Mouse (Mus musculus) CD4-positive helper T cell, adult 2 months (primary cell): ENCODE data around the gene Kpnb1.
A peak's percentile ranks its signal among the peaks of the same experiment; 100 is the strongest.

Experiments
- DNase-seq: peaks from one replicate; pipeline ENCODE4 v3.0.0-alpha.2; 2012; ENCODE audit warnings: low read depth, missing footprints, low spot score

The Kpnb1 gene

DNA sequence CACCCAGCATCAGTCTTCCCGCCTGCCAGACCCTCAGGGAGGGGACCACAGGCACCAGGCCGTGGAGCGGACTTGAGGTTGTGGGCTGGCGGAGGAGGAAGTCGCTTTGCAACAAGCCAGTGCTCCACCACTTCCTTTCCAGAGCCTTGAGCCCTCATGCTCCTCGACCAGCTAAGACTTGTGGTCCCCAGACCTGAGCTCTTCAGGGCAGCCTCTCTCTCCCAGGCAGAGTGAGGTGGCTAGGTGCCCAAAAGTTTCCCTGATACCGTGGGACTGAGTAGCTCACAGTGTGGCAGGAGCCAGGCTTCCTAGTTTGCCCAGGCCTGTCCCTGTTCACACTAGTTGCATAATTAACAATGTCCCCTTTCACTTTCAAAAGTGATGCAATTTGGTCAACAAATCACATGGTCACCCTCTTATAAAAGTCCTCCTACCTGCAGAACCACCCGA is 45.5 kb downstream of the Kpnb1 start:
- peak; percentile 67 for DNase-seq

GRCm38 (mm10) chr11:97140811-97141210 is 46.9 kb downstream of the Kpnb1 start:
- peak; percentile 83 for DNase-seq

GRCm38 (mm10) chr11:97139256-97139655 is 48.4 kb downstream of the Kpnb1 start:
- DNase-seq, result no peak

- no peak for DNase-seq
These were observed 49.0 kb downstream of the Kpnb1 start for GRCm38 (mm10) chr11:97138554-97139226.

DNA sequence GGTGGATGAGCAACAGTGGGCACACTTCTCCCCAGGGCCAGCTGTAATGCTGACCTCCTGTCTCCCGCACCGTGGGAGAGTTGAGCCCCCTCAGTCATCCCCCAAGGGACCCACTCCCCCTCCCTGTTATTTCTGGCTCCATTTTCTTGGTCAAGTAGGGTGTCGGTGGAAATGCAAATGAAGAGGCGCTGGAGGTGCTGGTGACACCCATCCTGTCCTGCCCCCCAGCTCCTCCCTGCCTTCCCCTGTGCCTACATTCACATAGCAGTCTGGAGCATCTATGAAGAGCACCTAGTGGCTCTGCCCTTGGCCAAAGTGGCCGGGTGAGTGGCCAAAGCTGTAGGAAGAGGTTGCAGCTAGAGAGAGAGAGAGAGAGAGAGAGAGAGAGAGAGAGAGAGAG is 54.4 kb downstream of the Kpnb1 start:
- DNase-seq, result peak; percentile 48

DNA sequence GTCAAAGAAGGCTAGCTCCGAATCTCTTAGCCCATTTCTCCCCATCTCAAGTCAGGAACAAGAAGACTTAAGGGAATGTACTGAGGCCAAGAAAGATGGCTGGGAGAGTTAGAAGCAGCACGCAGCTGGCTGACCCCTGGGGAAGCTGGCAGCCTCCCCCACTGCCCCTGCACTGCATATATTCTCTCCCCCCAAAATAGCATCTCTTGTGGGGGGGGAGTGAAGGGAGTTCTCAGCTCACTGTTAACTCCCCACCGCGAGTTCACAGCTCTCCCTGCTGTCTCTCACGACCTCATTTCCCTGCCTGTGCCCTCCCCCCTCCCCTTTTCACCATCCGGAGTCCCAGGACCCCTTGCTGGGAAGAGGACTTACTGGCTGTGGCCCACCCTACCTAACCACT is 55.5 kb downstream of the Kpnb1 start:
- DNase-seq, result no peak

- DNase-seq, result no peak
These were observed 56.0 kb downstream of the Kpnb1 start for GRCm38 (mm10) chr11:97131683-97132082.

DNA sequence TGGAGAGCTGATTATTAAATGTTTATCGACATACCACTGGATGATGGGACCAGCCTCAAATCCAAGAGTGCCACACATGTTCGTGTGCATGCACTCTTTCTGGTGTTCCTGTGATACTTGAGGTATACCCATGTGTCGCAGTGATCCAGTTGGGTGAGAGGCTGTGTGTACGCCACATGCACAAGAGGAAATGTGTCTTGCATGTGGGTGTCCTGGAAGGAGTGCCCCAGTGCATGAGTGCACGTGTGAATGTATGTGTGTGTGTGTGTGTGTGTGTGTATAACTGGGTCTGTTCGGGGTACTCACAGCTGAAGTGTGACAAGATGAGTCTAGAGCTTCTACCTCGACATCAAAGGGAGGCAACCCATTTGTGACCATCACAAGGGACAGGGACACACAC is 57.4 kb downstream of the Kpnb1 start:
- DNase-seq, result peak; percentile 50

GRCm38 (mm10) chr11:97128956-97129355 is 58.7 kb downstream of the Kpnb1 start:
- peak; percentile 58 for DNase-seq

DNA sequence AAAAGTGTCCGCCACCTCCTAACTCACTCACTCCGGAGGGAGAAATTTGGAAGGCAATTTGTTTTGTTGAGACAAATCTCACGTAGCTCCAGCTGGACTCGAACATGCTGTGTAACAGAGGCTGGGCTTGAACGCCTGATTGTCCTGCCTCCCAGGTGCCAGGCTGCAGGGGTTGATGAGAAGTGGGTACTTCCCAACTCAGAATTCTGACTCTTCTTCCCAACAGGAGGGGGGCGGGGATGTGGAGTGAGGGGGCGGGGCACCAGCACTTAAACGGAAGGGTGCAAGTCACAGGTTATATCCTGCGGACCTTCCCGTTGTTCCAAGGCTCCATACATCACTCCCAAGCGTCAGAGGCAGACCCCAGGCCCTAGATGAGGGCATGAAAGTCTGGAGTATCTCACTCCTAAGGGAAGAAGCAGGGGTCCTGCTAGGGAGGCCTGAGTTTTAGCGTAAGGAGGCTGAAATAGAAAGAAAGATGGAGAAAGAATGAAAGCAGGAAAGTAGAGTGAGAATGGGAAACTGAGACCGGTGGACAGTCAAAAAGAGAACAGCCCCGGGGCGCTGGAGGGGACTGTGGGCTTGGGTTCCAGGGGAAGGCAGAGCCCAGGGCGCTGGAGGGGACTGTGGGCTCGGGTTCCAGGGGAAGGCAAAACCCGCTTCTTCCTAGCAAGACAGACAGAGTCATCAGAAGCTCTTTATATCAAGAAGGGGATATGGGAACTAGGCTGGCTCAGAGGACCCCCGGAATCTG is 60.0 kb downstream of the Kpnb1 start:
- no peak for DNase-seq

GRCm38 (mm10) chr11:97126645-97127468 is 60.8 kb downstream of the Kpnb1 start:
- DNase-seq, result peak; percentile 89

DNA sequence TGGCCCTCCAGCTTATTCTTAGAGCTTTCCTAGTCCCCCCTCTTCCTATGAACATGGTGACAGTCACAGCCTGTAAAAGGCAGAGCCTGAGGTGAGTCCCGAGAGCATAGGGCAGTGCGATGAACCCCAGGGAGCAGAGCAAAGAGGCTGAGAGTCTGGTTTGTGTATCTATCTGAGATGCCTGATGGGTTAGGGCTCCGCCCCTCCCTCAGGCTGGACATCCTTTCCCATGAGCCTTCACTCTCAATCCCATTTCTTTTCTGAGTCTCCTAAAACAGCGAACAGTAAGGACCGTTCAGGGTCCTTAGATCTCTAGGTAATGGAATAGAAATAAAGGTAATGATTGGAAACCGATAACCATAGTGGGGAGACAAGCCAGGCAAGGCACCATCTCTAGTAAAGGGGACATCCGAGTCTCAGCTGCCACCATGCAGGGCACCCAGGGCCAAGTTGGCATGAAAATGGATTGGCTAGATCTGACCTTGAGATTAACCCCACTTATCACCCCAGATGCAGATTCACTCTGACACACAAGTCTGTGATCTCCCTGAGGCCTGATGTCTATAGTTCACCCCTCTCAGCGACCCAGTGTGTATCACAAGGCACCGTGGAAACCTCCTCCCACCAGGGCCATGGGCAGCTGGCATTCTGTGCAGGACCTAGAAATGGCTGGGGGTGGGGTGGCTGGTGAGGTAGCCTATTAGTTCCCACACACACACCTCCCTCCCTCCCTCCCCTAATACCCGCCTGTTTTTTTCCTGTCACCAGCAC is 63.2 kb downstream of the Kpnb1 start:
- no peak for DNase-seq

DNA sequence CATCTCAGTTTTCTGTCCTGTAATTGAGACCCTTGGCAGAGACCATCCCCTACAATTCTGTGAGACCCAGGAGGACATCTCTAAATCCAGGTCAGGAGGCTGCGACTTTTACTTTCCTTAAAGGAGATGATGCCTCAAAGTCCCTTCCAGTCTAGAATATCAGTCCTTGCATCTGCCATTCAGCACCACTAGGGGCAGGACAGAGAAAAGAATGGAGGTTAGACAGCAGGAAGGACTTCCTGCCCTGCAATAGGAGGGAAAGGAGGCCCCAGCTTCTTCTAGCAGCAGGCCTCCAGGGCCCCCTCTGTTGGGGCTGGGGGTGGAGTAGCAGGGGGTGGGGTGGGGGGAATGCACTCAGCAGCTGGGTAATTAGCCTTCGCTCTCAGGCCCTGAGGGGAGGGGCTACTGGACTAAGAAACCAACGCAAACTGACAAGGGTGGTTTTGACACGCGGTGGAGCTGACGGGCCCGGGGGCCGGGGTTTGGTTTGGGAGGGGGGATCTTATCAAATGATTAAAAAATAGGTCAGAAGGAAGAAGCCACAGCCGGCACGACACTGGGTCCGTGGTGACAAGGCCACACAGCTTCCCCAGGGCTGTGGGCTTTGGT is 64.3 kb downstream of the Kpnb1 start:
- DNase-seq, result peak; percentile 54

DNA sequence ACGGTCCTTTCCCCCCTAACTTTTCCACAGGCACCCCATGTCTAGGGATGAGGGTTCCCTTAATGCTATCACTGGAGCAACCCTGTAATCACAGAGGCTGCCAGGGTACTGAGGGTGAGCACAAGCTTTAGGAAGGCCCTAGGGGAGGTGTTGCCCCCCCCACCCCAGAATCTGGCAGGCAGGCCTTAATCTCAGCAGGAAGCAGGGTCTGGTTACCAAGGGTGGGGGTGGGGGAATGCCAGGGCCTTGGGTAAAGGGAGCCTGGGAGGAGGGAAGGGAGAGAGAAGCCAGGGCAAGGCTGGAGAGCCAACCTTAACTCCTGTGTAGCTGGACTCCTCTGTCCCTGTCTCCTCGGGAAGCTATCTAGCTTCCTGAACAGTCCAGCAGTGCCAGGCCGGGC is 67.0 kb downstream of the Kpnb1 start:
- DNase-seq, result no peak

DNA sequence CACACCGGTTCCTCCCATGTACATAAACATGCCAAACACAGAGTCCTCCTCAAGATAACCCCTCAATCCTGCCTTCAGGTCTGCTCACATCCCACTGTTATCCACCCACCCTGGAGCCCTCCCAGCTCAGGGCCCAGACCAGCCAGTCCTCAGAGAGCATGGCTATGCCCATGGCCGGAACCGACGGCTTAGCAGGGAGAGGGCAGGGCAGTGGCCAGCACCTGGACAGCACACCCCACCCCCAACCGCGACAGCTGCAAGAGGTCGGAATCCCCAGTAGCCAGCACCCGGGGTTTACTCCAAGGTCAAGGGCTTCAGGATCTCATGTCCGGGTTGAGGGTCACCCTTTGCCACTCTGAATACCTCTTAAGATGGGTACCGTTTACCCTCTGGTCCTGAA is 67.5 kb downstream of the Kpnb1 start:
- DNase-seq, result no peak

DNA sequence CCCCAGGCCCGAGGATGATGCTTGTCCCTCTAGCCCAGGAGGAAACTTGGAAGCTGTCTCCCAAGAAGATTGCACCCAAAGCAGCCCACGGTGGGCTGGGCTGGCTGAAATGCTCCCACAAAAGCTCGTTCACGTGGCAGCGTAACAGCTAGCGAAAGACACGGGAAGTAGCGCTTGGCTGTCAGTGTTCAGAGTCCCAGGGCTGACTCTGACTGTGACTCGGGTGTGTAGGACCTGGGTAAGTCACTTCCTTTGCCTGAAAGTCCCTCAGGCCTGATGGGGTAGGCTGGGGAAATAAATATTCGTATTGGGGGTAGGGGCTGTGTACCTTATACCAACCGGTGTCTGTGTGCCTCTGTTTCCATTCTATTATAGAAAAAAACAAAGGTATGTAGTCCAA is 71.9 kb downstream of the Kpnb1 start:
- DNase-seq, result peak; percentile 55

DNA sequence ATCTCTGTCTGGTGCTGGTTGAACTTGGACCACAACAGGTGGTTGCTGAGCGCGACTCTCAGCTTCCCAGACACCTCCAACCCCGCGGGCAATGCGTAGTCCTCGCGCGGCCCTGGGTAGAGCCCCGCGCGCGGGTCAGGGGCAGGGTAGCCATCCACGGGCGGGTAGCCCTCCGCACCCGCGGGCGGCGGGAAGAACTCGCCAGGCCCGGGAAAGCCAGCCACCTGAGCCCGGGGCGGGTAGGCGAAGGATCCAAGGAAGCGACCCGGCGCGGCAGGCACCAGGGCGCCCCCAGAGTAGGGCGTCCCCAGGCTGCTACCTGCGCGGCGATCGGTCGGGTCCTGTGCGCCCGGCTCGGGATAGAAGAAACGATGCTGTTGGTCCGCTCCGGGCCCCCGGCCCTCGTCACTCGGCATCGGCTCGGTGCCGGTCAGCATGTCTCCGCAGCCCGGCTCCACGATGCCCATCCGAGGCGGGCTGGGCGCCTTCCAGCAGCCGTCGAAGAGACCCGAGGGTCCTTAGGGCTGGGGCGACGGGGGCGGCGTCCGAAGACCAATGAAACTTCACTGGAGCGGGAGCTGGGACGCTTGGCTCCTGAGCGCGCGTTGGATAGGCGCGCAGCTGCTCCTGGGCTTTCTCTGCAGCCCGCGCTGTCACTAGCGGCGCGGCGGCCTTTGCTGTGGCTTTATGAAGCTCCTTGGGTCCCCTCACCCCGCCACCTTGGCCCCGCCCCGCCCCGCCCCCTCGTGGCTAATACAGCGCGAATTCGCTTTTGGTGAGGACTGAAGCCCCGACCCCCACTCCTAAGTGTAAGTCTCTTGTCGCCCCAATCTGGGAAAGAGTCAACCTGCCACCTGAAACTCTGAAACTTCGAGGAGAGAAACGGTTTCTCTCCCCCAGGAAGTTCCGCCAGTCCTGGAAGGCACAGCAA is 72.7 kb downstream of the Kpnb1 start, which contains the start of gene Tbx21:
Gene Tbx21, minus strand, starts transcription at position 661 of the 931 bp plus-strand sequence.
- DNase-seq, result peak; percentile 75

GRCm38 (mm10) chr11:97112519-97113125 is 75.1 kb downstream of the Kpnb1 start:
- peak; percentile 52 for DNase-seq
